Mouse (Mus musculus) C2C12 (cell line): ENCODE results near the gene Bsdc1. TPM values are rescaled to one million over a fixed set of nuclear protein-coding genes. Genes with fewer than 3 reads are reported as not detected.

Experiments
- H3K27me3 ChIP-seq: one replicate; pipeline ENCODE4 v1.6.1; 2011; ENCODE audit not compliant: control insufficient read depth, insufficient read depth, insufficient read length
- H3K36me3 ChIP-seq: one replicate; pipeline ENCODE4 v1.6.1; 2011; ENCODE audit not compliant: control insufficient read depth, insufficient read depth
- H3K4me3 ChIP-seq: one replicate; pipeline ENCODE4 v1.5.1; 2011; ENCODE audit warnings: mild to moderate bottlenecking, control low read depth; ENCODE audit not compliant: poor library complexity, insufficient read depth, severe bottlenecking
- H3K79me2 ChIP-seq: one replicate; pipeline ENCODE4 v1.6.1; 2011; ENCODE audit not compliant: control insufficient read depth, insufficient read depth
- H3K79me3 ChIP-seq: one replicate; pipeline ENCODE4 v1.6.1; 2011; ENCODE audit warnings: low read depth, control low read depth
- H3ac ChIP-seq: one replicate; pipeline ENCODE3; 2011; ENCODE audit warnings: low read depth; ENCODE audit not compliant: control insufficient read depth, insufficient read length
- CEBPB ChIP-seq: IDR thresholded peaks from one replicate; pipeline ENCODE4 v1.6.1; 2011; ENCODE audit warnings: low read depth, mild to moderate bottlenecking, control low read depth, moderate library complexity
- CTCF ChIP-seq: IDR thresholded peaks from one replicate; pipeline ENCODE4 v1.5.1; 2011; ENCODE audit not compliant: control insufficient read depth, insufficient read depth, insufficient read length
- FOSL1 ChIP-seq: IDR thresholded peaks from one replicate; pipeline ENCODE4 v1.8.0; 2011; ENCODE audit warnings: mild to moderate bottlenecking, low read length; ENCODE audit not compliant: poor library complexity, insufficient read depth, severe bottlenecking
- MAX ChIP-seq: IDR thresholded peaks from one replicate; pipeline ENCODE4 v1.6.1; 2011; ENCODE audit warnings: mild to moderate bottlenecking, control low read depth
- MYOD1 ChIP-seq: IDR thresholded peaks from one replicate; pipeline ENCODE4 v1.6.1; 2011; ENCODE audit warnings: low read depth; ENCODE audit not compliant: control insufficient read depth, insufficient read length
- MYOG ChIP-seq: IDR thresholded peaks from one replicate; pipeline ENCODE4 v1.6.1; 2011; ENCODE audit not compliant: control insufficient read depth, insufficient read length; ENCODE audit errors: extremely low read depth
- USF1 ChIP-seq: IDR thresholded peaks from one replicate; pipeline ENCODE4 v1.6.1; 2011; ENCODE audit warnings: low read depth, mild to moderate bottlenecking, control low read depth, moderate library complexity
- polyA plus RNA-seq: library from polyadenylated mRNA; unstranded; fragments of >200 nt; fragmentation: generic; extraction: Trizol; gene quantifications from one replicate; pipeline ENCODE4 v1.2.1, GENCODE M21; 2012; ENCODE audit warnings: missing spikeins

The Bsdc1 gene
- polyA plus RNA-seq, 1 experiment = 11.8 TPM

DNA sequence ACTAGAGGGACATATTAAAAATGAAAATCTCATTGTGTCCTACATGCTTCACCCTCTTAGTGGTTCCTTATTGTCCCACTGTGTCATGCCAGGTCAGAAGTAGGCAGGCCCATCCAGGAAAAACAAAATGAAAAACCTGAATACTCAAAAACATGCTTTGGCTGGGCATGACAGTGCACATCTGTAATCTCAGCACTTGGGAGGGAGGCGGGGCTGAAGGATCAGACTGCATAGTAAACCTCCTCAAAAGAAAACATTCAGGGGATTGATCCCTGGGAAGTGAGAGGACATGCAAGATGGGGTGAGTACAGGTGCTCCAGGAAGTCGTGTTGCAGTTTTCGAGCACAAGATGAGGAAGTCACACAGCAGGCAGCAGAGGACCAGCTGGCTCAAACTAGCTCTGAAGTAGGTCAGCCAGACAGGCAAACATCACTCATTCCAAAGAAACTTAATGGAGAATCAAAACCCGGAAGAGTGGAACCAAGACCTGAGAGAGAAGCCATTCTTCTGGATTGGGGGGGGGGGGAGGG, 3.0 kb downstream of the Bsdc1 start:
- peaks cover 4% of the 10 kb centered on the region for H3K79me3 ChIP-seq
- no peak overlapping the region for H3K4me3 ChIP-seq
- H3K36me3 ChIP-seq = peaks cover 22% of the 10 kb centered on the region
- H3K27me3 ChIP-seq = no peaks in the 10 kb centered on the region
- TF ChIP-seq MYOG = no peak
- TF ChIP-seq CTCF = no peak
- no peak for TF ChIP-seq MAX
- TF ChIP-seq MYOD1 = no peak
- TF ChIP-seq CEBPB = no peak
- no peak for TF ChIP-seq FOSL1
- no peaks in the 10 kb centered on the region for H3K79me2 ChIP-seq
- no peak overlapping the region for H3ac ChIP-seq

GRCm38 (mm10) chr4:129476047-129476446, 14.7 kb downstream of the Bsdc1 start:
- peaks cover 24% of the 10 kb centered on the region for H3K36me3 ChIP-seq
- no peak for TF ChIP-seq USF1
- TF ChIP-seq CEBPB = no peak
- no peak for TF ChIP-seq MYOG
- no peak for TF ChIP-seq CTCF
- no peak for TF ChIP-seq MYOD1
- TF ChIP-seq FOSL1 = no peak
- TF ChIP-seq MAX = no peak

GRCm38 (mm10) chr4:129479863-129480262, 18.5 kb downstream of the Bsdc1 start:
- Histone ChIP-seq H3ac (no peak overlapping the region), H3K79me3 (no peaks in the 10 kb centered on the region), H3K4me3 (no peak overlapping the region), H3K27me3 (no peaks in the 10 kb centered on the region), H3K79me2 (no peaks in the 10 kb centered on the region), H3K36me3 (peaks cover 11% of the 10 kb centered on the region)
- TF ChIP-seq USF1 (no peak), CEBPB (no peak), MYOG (no peak), MAX (no peak), CTCF (no peak), FOSL1 (no peak), MYOD1 (no peak)

More at GRCm38 (mm10) chr4:129476047-129476446, 14.7 kb downstream of the Bsdc1 start:
- Histone ChIP-seq H3K79me2 (no peaks in the 10 kb centered on the region), H3K27me3 (no peaks in the 10 kb centered on the region), H3ac (no peak overlapping the region), H3K79me3 (no peaks in the 10 kb centered on the region), H3K4me3 (no peak overlapping the region)

- Histone ChIP-seq H3K4me3 (no peak overlapping the region), H3ac (no peak overlapping the region), H3K79me3 (no peaks in the 10 kb centered on the region), H3K36me3 (peaks cover 15% of the 10 kb centered on the region), H3K27me3 (no peaks in the 10 kb centered on the region), H3K79me2 (no peaks in the 10 kb centered on the region)
- TF ChIP-seq CEBPB (no peak), MAX (no peak), FOSL1 (no peak), CTCF (no peak), USF1 (no peak), MYOG (no peak), MYOD1 (no peak)
Observed at GRCm38 (mm10) chr4:129481090-129481489, 19.7 kb downstream of the Bsdc1 start.

DNA sequence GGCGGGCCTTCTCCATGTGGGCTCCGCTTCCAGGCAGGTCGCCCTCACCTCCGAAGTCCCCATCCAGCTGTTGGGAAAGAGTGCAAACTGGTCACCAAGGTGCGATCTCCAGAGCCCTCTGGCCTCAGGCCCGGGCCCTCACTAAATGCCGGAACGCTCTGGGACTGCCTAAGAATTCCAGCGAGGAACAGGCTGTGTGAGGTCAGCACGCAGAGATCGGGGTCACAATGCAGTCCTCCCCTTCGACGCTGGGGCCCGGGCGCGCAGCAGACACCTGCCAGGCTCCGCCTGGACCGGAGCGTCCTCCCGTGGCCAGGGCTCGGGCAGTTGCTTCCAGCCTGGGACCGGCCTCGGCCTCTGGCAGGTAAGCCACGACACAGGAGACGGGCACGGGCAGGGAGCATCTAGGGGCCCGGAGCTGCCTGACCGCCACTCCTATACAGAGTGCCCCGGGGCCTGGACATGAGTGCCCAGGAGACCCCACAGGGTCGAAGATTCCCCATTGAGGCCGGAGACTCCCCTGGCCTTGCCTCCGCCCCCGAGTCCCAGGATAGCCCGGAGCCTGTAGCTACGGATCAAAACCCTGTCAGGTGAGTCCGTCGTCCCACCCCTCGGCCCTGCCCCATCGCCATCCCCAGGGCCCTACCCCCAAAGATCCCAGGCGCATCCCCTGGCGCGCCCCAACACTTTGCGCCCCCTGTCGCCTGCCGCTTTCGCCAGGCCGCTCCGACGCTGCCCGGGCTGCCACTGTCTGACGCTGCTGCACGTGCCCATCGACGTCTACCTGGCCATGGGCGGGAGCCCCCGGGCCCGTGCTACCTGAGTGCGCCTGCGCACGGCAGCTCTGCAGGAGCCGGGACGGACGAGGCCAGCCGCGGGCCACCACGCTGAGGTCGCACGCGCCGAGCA, 29.8 kb downstream of the Bsdc1 start, which contains the start of the genes Tssk3 and Fam229a:
Tssk3 (minus strand) TSS at position 51 of the 909 bp plus-strand sequence.
Fam229a (plus strand) TSS at position 219 of the 909 bp plus-strand sequence.
- H3K79me3 ChIP-seq = no peaks in the 10 kb centered on the region
- no peak within 1 kb of the TSS for H3K4me3 ChIP-seq
- H3ac ChIP-seq = no peak within 1 kb of the TSS
- peaks cover 14% of the 10 kb centered on the region for H3K36me3 ChIP-seq
- TF ChIP-seq USF1 = no peak
- no peak for TF ChIP-seq CEBPB
- TF ChIP-seq FOSL1 = no peak
- TF ChIP-seq MYOG = no peak
- no peak for TF ChIP-seq CTCF
- TF ChIP-seq MYOD1 = no peak
- no peak for TF ChIP-seq MAX
- H3K27me3 ChIP-seq = peaks cover 4% of the 10 kb centered on the region
- H3K79me2 ChIP-seq = no peaks in the 10 kb centered on the region
